Mouse (Mus musculus) leukemia stem cell, adult 10-12 weeks (primary cell): ENCODE data around the gene Ltbr. TPM values are rescaled to one million over a fixed set of nuclear protein-coding genes. Genes with fewer than 3 reads are reported as not detected.

ENCODE experiments used
- polyA plus RNA-seq: library from polyadenylated mRNA; stranded (reverse); fragments of >175 nt; gene quantifications from 2 replicates; pipeline ENCODE4 v1.2.3, GENCODE M21; 2012; ENCODE audit warnings: low replicate concordance

Gene Ltbr
- 20.1 and 24.4 TPM in 2 replicates for polyA plus RNA-seq

DNA sequence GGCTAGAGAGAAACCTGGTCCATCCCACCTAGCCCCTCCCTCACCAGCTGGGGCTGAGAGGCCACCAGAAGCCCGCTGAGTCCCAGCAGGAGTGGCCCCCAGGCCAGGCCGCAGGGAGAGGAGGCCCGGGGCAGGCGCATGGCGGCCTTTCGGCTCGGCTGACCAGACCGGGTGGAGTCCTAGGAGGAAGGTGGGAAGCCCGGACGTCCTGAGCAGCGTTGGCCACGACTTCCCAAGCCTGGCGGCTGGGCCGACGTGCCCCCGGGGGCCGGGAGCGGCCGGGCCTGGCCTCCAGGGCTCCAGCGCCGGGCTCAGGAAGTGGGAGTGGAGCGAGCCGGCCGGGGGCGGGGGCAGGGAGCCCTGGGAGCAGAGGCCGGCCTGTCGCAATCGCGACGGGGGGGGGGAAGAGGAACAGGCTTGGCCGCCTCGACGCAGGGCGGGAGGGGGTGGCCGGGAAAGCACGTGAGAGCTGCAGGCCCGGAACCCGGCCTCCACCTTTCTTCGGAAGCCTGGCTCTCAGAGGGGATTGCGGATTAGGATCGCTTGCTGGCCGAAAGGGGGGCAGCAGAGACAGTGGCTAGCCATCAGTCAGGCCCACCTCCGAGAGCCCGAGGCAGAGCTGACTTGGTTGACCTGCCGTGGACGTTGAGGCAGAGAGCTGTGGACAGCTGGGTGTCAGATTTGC, at the start of gene Ltbr:
Ltbr (minus strand) TSS at position 340 of the 685 bp plus-strand sequence.

DNA sequence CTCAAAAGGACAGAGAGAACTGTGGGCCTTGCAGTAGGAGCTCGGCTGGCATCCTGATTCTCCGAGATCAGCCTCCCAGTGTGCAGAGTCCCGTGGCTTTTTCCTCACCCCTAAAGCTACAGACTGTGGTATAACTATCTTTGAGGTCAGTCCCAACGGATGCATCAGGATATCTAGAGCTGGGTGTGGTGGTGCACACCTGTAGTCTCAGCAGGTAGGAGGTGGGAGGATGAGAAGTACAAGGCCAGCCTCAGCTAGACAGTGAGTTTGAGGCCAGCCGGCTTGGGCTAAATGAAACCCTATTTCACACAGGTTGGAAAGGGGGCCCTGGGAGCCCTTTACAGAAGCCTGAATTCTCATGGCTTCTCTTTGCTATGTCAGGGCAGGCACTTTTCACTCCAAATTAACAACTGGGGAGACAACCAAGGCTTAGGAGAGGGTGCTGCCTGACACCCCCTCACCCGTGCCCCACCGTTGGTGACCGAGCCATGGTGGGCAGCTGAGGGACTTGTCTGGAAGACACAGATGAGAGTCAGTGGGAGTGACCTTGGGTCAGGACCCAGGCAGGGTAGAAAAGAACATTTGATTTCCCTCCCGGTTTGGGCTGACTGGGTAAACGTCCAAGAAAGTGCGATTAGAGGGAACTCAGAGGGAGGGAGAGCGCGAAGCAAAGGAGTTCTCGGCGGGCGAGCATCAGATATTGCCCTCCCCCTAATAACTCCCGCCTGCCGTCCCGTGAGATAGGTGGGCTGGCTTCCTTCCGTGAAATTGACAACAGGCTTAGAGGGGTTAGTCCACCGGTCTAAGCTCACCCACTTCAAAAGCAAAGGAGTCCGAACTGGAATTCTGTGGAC, 35.3 kb upstream of the Ltbr start, which contains the start of gene Tnfrsf1a:
Tnfrsf1a (plus strand) TSS at position 642 of the 854 bp plus-strand sequence.

DNA sequence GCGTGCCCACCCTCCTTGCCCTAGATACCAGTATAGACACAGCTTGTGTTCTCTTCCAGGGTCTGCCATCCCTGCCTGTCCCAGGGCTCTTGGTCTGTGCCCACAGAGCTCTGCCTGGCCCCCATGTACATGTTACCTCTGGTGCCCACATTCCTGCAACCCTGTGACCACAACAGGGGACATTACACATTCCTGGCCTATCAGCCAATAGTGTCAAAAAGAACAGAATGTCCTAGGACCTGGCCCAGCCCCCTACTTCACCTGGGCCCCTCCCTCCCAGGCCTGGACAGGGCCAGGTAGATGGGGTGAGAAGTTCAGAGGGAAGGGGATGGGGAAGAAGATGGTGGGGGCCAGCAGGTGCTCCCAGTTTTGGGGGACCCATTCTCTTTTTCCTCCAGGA, 6.6 kb upstream of the Ltbr start, which contains the start of gene Scnn1a:
Scnn1a (plus strand) TSS at position 337 of the 400 bp plus-strand sequence.

DNA sequence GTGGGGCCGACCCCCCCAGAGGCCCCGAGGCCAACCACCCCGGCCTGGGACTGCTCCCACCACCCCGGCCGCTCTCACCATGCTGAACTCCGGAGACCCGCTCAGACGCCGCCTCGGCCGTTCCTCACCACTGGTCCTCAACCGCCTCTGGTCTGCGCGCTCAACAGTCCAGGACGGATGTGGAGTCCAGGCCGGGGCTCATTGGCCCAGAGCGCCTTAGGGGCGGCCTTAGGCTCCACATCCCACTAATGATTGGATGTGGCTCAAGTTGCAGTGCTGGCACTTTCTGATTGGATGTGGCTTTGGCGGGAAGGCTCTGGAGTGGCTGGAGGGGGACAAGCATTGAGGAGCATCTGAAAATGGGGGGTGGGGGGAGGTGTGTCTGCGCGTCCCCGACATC, 27.8 kb downstream of the Ltbr start, which contains the start of gene Tuba3a:
Tuba3a (minus strand) TSS at position 153 of the 400 bp plus-strand sequence.

Other genes starting within 250 kb of the Ltbr start
- gene Lpar5, start 246.0 kb downstream of the Ltbr start, polyA plus RNA-seq = 1.7 and 4.5 TPM in 2 replicates
- 91.9 and 132 TPM in 2 replicates for gene Chd4, start 217.9 kb downstream of the Ltbr start, polyA plus RNA-seq
- gene Nop2, start 182.0 kb downstream of the Ltbr start, polyA plus RNA-seq = 22.6 and 92.7 TPM in 2 replicates
- 34.4 and 64.4 TPM in 2 replicates for gene Iffo1, start 168.6 kb downstream of the Ltbr start, polyA plus RNA-seq
- 448 and 5,359 TPM in 2 replicates for gene Gapdh, start 147.4 kb downstream of the Ltbr start, polyA plus RNA-seq
- gene Ncapd2, start 122.2 kb downstream of the Ltbr start, polyA plus RNA-seq = 140 and 215 TPM in 2 replicates
- 134 and 154 TPM in 2 replicates for gene Mrpl51, start 122.1 kb downstream of the Ltbr start, polyA plus RNA-seq
- gene Vamp1, start 98.3 kb downstream of the Ltbr start, polyA plus RNA-seq = 2.6 and 5.7 TPM in 2 replicates
- 7.8 and 8.7 TPM in 2 replicates for gene Tapbpl, start 82.0 kb downstream of the Ltbr start, polyA plus RNA-seq
- gene Cd27, start 76.9 kb downstream of the Ltbr start, polyA plus RNA-seq = 4.1 and 13.9 TPM in 2 replicates
- gene Tuba3a, start 27.8 kb downstream of the Ltbr start, polyA plus RNA-seq = not detected in 2 replicates
- gene Scnn1a, start 6.8 kb upstream of the Ltbr start, polyA plus RNA-seq = 1.5 and 4.0 TPM in 2 replicates
- gene Tnfrsf1a, start 35.5 kb upstream of the Ltbr start, polyA plus RNA-seq = 25.3 and 103 TPM in 2 replicates
- not detected in 2 replicates for gene Plekhg6, start 66.9 kb upstream of the Ltbr start, polyA plus RNA-seq
- 0.20 and 0.71 TPM in 2 replicates for gene Cd9, start 180.9 kb upstream of the Ltbr start, polyA plus RNA-seq
- gene Vwf, start 232.9 kb upstream of the Ltbr start, polyA plus RNA-seq = 0.39 and 3.2 TPM in 2 replicates